Comparison of ENCODE assay signal across 7 mouse cellular contexts in the genomic region with DNA sequence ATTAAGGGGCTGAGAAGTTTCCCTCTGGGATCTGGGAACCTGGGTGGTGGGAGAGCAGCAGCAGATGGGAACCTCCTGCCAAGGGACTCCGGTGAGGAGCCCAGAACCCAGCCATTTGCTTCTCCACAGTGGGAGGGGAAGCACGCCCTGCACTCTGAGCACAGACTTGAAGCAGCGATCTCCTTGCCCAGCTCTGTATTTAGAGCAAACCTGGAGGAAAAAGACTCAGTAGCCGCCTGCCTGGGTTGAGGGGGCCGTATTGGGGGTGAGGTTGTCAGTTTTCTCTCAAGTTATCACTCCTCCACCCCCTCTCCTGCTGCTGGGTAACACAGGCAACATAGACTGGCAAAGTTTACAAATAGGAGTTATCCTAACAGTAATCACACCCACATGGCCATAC. TPM values are rescaled to one million over a fixed set of nuclear protein-coding genes. Genes with fewer than 3 reads are reported as not detected.
DNase-seq lines count a peak whose midpoint lies in the region; ATAC-seq and TF ChIP-seq lines count a peak whose summit lies in the region.

No protein-coding gene starts in this region.

- DNase-seq in lung, postnatal 0 days (ENCODE audit: low spot score) = no peak
- DNase-seq in lung, postnatal 10 days = no peak
- no peak for DNase-seq in embryonic facial prominence, embryonic 14.5 days (ENCODE audit: low spot score)
- DNase-seq in urinary bladder, postnatal 25 days (ENCODE audit: low spot score) = no peak
- DNase-seq in left cerebral cortex, adult 18-20 months (ENCODE audit: low spot score in 2 of 2) = no peak

- no peaks in the 10 kb centered on the region for H3K9me3 ChIP-seq in lung, postnatal 0 days (ENCODE audit: low read length)
- H3K9me3 ChIP-seq in embryonic facial prominence, embryonic 14.5 days (ENCODE audit: control insufficient read depth, low read length) = no peaks in the 10 kb centered on the region
- H3K9me3 ChIP-seq in hindbrain, embryonic 16.5 days (ENCODE audit: control insufficient read depth, low read length) = peaks cover 2% of the 10 kb centered on the region
- H3K9me3 ChIP-seq in neural tube, embryonic 13.5 days = no peaks in the 10 kb centered on the region

- no peak for ATAC-seq in lung, postnatal 0 days
- peak; percentile 27; the same call in 1 of the 2 replicates for ATAC-seq in embryonic facial prominence, embryonic 14.5 days (ENCODE audit: low read depth)
- no peak for ATAC-seq in hindbrain, embryonic 16.5 days
- peak; percentile 51 for ATAC-seq in neural tube, embryonic 13.5 days (ENCODE audit: low read depth)

- H3K4me2 ChIP-seq in lung, postnatal 0 days (replicated peaks; ENCODE audit: low read depth, low read length) = 0 out of 2 replicates have a peak overlapping the region, but pooled peaks have one; percentile 19
- peak overlapping the region; percentile 33 for H3K4me2 ChIP-seq in embryonic facial prominence, embryonic 14.5 days (ENCODE audit: low read depth, low read length)
- H3K4me2 ChIP-seq in hindbrain, embryonic 16.5 days (ENCODE audit: low read length) = peak overlapping the region; percentile 2; the same call in 1 of the 2 replicates
- H3K4me2 ChIP-seq in neural tube, embryonic 13.5 days = peak overlapping the region; percentile 25; the same call in 1 of the 2 replicates

- WGBS in lung, postnatal 0 days = 24% methylated on average over 5 of the region's 5 CpGs
- 11% methylated on average over 5 of the region's 5 CpGs for WGBS in embryonic facial prominence, embryonic 14.5 days
- 18% methylated on average over 5 of the region's 5 CpGs for WGBS in hindbrain, embryonic 16.5 days
- WGBS in neural tube, embryonic 13.5 days = 15% methylated on average over 4 of the region's 5 CpGs

- no peak for TF ChIP-seq EP300 in lung, postnatal 0 days (IDR thresholded peaks at IDR 0.05)

- no peak for TF ChIP-seq CTCF in lung, postnatal 0 days (IDR thresholded peaks at IDR 0.05)

- no peak overlapping the region for H3K27ac ChIP-seq in lung, postnatal 0 days (ENCODE audit: low read length)
- no peak overlapping the region for H3K27ac ChIP-seq in embryonic facial prominence, embryonic 14.5 days (replicated peaks; ENCODE audit: low read depth, low read length)
- no peak overlapping the region for H3K27ac ChIP-seq in hindbrain, embryonic 16.5 days (ENCODE audit: low read depth, low read length)
- H3K27ac ChIP-seq in neural tube, embryonic 13.5 days (replicated peaks) = no peak overlapping the region

- H3K27me3 ChIP-seq in lung, postnatal 0 days (replicated peaks; ENCODE audit: insufficient read depth, low read length) = peaks cover 30% of the 10 kb centered on the region
- peaks cover 87% of the 10 kb centered on the region for H3K27me3 ChIP-seq in embryonic facial prominence, embryonic 14.5 days (replicated peaks; ENCODE audit: control insufficient read depth, insufficient read depth, low read length)
- H3K27me3 ChIP-seq in hindbrain, embryonic 16.5 days (replicated peaks; ENCODE audit: control insufficient read depth, insufficient read depth, low read length) = peaks cover 29% of the 10 kb centered on the region
- H3K27me3 ChIP-seq in neural tube, embryonic 13.5 days = peaks cover 84% of the 10 kb centered on the region

- H3K4me3 ChIP-seq in lung, postnatal 0 days (ENCODE audit: low read depth, low read length) = no peak overlapping the region
- no peak overlapping the region for H3K4me3 ChIP-seq in embryonic facial prominence, embryonic 14.5 days (ENCODE audit: low read depth, low read length)
- no peak overlapping the region for H3K4me3 ChIP-seq in hindbrain, embryonic 16.5 days (ENCODE audit: low read length)
- H3K4me3 ChIP-seq in neural tube, embryonic 13.5 days = no peak overlapping the region

- no peaks in the 10 kb centered on the region for H3K36me3 ChIP-seq in lung, postnatal 0 days (ENCODE audit: insufficient read depth, low read length)
- no peaks in the 10 kb centered on the region for H3K36me3 ChIP-seq in embryonic facial prominence, embryonic 14.5 days (ENCODE audit: control insufficient read depth, insufficient read depth, low read length)
- no peaks in the 10 kb centered on the region for H3K36me3 ChIP-seq in hindbrain, embryonic 16.5 days (ENCODE audit: control insufficient read depth, insufficient read depth, low read length)
- H3K36me3 ChIP-seq in neural tube, embryonic 13.5 days = no peaks in the 10 kb centered on the region

- no peaks in the 10 kb centered on the region for H3K4me1 ChIP-seq in lung, postnatal 0 days (ENCODE audit: insufficient read depth, low read depth, low read length)
- H3K4me1 ChIP-seq in embryonic facial prominence, embryonic 14.5 days (ENCODE audit: control insufficient read depth, insufficient read depth, low read length) = no peaks in the 10 kb centered on the region
- no peaks in the 10 kb centered on the region for H3K4me1 ChIP-seq in hindbrain, embryonic 16.5 days (ENCODE audit: control insufficient read depth, insufficient read depth, low read depth, low read length)
- H3K4me1 ChIP-seq in neural tube, embryonic 13.5 days (replicated peaks) = no peaks in the 10 kb centered on the region

- H3K9ac ChIP-seq in lung, postnatal 0 days (replicated peaks; ENCODE audit: low read depth) = no peak overlapping the region
- no peak overlapping the region for H3K9ac ChIP-seq in embryonic facial prominence, embryonic 14.5 days (ENCODE audit: low read depth, low read length)
- no peak overlapping the region for H3K9ac ChIP-seq in hindbrain, embryonic 16.5 days (ENCODE audit: low read depth, low read length)
- H3K9ac ChIP-seq in neural tube, embryonic 13.5 days = no peak overlapping the region

RNA-seq across cellular contexts. Expression of gene Arx, which starts 4.5 kb away (rescaled TPM):
- polyA plus RNA-seq in lung, postnatal 0 days (2015; fragmentation: Nextera tagmentation; extraction: Ambion mirVana) = not detected in 2 replicates
- 0.87 and 1.3 TPM in 2 replicates for polyA plus RNA-seq in embryonic facial prominence, embryonic 14.5 days (2014; fragmentation: Nextera tagmentation; extraction: Ambion mirVana)
- polyA plus RNA-seq in hindbrain, embryonic 16.5 days (2015; fragmentation: Nextera tagmentation; extraction: Ambion mirVana) = 0.59 and 1.6 TPM in 2 replicates
- polyA plus RNA-seq in neural tube, embryonic 13.5 days (2015; fragmentation: Nextera tagmentation; extraction: Ambion mirVana) = 1.2 and 1.8 TPM in 2 replicates
- 10 to 100 TPM; 21.1 to 22.5 TPM for total RNA-seq in left cerebral cortex, adult 18-20 months (2021)

Comparison
In these comparisons a context has a peak if more than half of its experiments do, and no peak if none do; other contexts are left out.
1. ATAC-seq: peak in embryonic facial prominence, embryonic 14.5 days (single experiment) and neural tube, embryonic 13.5 days (single experiment); none in lung, postnatal 0 days (single experiment) and hindbrain, embryonic 16.5 days (single experiment).
2. Peak in every context shown above with its lines, with median percentiles within 50 percentile points of each other: H3K4me2 ChIP-seq.